Mouse (Mus musculus): ENCODE measurements around the gene Ugcg. TPM values are rescaled to one million over a fixed set of nuclear protein-coding genes. Genes with fewer than 3 reads are reported as not detected.

Ugcg gene
- polyA plus RNA-seq, 1 experiment = 24.0 TPM

- Histone ChIP-seq H3ac (ENCODE audit: control insufficient read depth, insufficient read length) (no peak overlapping the region), H3K27me3 (ENCODE audit: control insufficient read depth, insufficient read depth, insufficient read length) (no peaks in the 10 kb centered on the region), H3K36me3 (ENCODE audit: control insufficient read depth, insufficient read depth) (no peaks in the 10 kb centered on the region), H3K4me3 (no peak overlapping the region), H3K4me2 (ENCODE audit: low read depth) (no peak overlapping the region), H3K79me2 (ENCODE audit: control insufficient read depth, insufficient read depth) (no peaks in the 10 kb centered on the region)
- TF ChIP-seq USF1 (IDR thresholded peaks at IDR 0.05; ENCODE audit: low read depth) = no peak
- no peak for TF ChIP-seq MAX (IDR thresholded peaks at IDR 0.05; ENCODE audit: low read depth)
- no peak for TF ChIP-seq MYOD1 (IDR thresholded peaks at IDR 0.05; ENCODE audit: control insufficient read depth in 1 of 3, insufficient read length in 2 of 3, low read depth in 2 of 3)
- TF ChIP-seq SRF (IDR thresholded peaks at IDR 0.05; ENCODE audit: control insufficient read depth, insufficient read length, low read depth) = no peak
- no peak for TF ChIP-seq CEBPB (IDR thresholded peaks at IDR 0.05; ENCODE audit: insufficient read depth, poor library complexity, severe bottlenecking)
- TF ChIP-seq TCF12 (IDR thresholded peaks at IDR 0.05; ENCODE audit: insufficient read depth, poor library complexity, severe bottlenecking) = no peak
- no peak for TF ChIP-seq REST (IDR thresholded peaks at IDR 0.05; ENCODE audit: insufficient read depth, insufficient read length)
- TF ChIP-seq POLR2A (IDR thresholded peaks at IDR 0.05; ENCODE audit: insufficient read length, low read depth) = no peak
- TF ChIP-seq MYOG (IDR thresholded peaks at IDR 0.05; ENCODE audit: control insufficient read depth in 1 of 3, insufficient read depth in 1 of 3, insufficient read length in 2 of 3, low read depth in 2 of 3) = no peak
- no peak for TF ChIP-seq E2F4 (IDR thresholded peaks at IDR 0.05; ENCODE audit: insufficient read depth)
- no peak for TF ChIP-seq TCF3 (IDR thresholded peaks at IDR 0.05; ENCODE audit: insufficient read length, low read depth)
- TF ChIP-seq POLR2AphosphoS2 (IDR thresholded peaks at IDR 0.05; ENCODE audit: insufficient read length, low read depth) = no peak
Observed at GRCm38 (mm10) chr4:59156897-59157592, 32.0 kb upstream of the Ugcg start.

- H3K4me2 ChIP-seq (ENCODE audit: low read depth) = no peak overlapping the region
- no peak for TF ChIP-seq E2F4 (IDR thresholded peaks at IDR 0.05; ENCODE audit: insufficient read depth)
- no peak for TF ChIP-seq SRF (IDR thresholded peaks at IDR 0.05; ENCODE audit: control insufficient read depth, insufficient read length, low read depth)
- TF ChIP-seq MYOG (IDR thresholded peaks at IDR 0.05; ENCODE audit: control insufficient read depth in 1 of 3, insufficient read depth in 1 of 3, insufficient read length in 2 of 3, low read depth in 2 of 3) = no peak
- no peak for TF ChIP-seq TCF12 (IDR thresholded peaks at IDR 0.05; ENCODE audit: insufficient read depth, poor library complexity, severe bottlenecking)
- no peak for TF ChIP-seq MYOD1 (IDR thresholded peaks at IDR 0.05; ENCODE audit: control insufficient read depth in 1 of 3, insufficient read length in 2 of 3, low read depth in 2 of 3)
- no peak for TF ChIP-seq POLR2AphosphoS2 (IDR thresholded peaks at IDR 0.05; ENCODE audit: insufficient read length, low read depth)
- no peak for TF ChIP-seq TCF3 (IDR thresholded peaks at IDR 0.05; ENCODE audit: insufficient read length, low read depth)
- TF ChIP-seq CEBPB (IDR thresholded peaks at IDR 0.05; ENCODE audit: insufficient read depth, poor library complexity, severe bottlenecking) = no peak
- TF ChIP-seq POLR2A (IDR thresholded peaks at IDR 0.05; ENCODE audit: insufficient read length, low read depth) = no peak
- no peak for TF ChIP-seq USF1 (IDR thresholded peaks at IDR 0.05; ENCODE audit: low read depth)
- TF ChIP-seq REST (IDR thresholded peaks at IDR 0.05; ENCODE audit: insufficient read depth, insufficient read length) = no peak
- no peak for TF ChIP-seq MAX (IDR thresholded peaks at IDR 0.05; ENCODE audit: low read depth)
- H3ac ChIP-seq (ENCODE audit: control insufficient read depth, insufficient read length) = no peak overlapping the region
- H3K4me3 ChIP-seq = no peak overlapping the region
- no peaks in the 10 kb centered on the region for H3K36me3 ChIP-seq (ENCODE audit: control insufficient read depth, insufficient read depth)
- H3K79me2 ChIP-seq (ENCODE audit: control insufficient read depth, insufficient read depth) = no peaks in the 10 kb centered on the region
- H3K27me3 ChIP-seq (ENCODE audit: control insufficient read depth, insufficient read depth, insufficient read length) = no peaks in the 10 kb centered on the region
Observed at GRCm38 (mm10) chr4:59157654-59158053, 31.4 kb upstream of the Ugcg start.

- no peak overlapping the region for H3K4me2 ChIP-seq (ENCODE audit: low read depth)
- H3K27me3 ChIP-seq (ENCODE audit: control insufficient read depth, insufficient read depth, insufficient read length) = no peaks in the 10 kb centered on the region
- H3ac ChIP-seq (ENCODE audit: control insufficient read depth, insufficient read length) = no peak overlapping the region
- no peak overlapping the region for H3K4me3 ChIP-seq
- H3K79me2 ChIP-seq (ENCODE audit: control insufficient read depth, insufficient read depth) = no peaks in the 10 kb centered on the region
- H3K36me3 ChIP-seq (ENCODE audit: control insufficient read depth, insufficient read depth) = no peaks in the 10 kb centered on the region
- no peak for TF ChIP-seq CEBPB (IDR thresholded peaks at IDR 0.05; ENCODE audit: insufficient read depth, poor library complexity, severe bottlenecking)
- TF ChIP-seq MAX (IDR thresholded peaks at IDR 0.05; ENCODE audit: low read depth) = no peak
- TF ChIP-seq MYOD1 (IDR thresholded peaks at IDR 0.05; ENCODE audit: control insufficient read depth in 1 of 3, insufficient read length in 2 of 3, low read depth in 2 of 3) = no peak
- no peak for TF ChIP-seq TCF12 (IDR thresholded peaks at IDR 0.05; ENCODE audit: insufficient read depth, poor library complexity, severe bottlenecking)
- TF ChIP-seq POLR2A (IDR thresholded peaks at IDR 0.05; ENCODE audit: insufficient read length, low read depth) = no peak
- no peak for TF ChIP-seq MYOG (IDR thresholded peaks at IDR 0.05; ENCODE audit: control insufficient read depth in 1 of 3, insufficient read depth in 1 of 3, insufficient read length in 2 of 3, low read depth in 2 of 3)
- no peak for TF ChIP-seq SRF (IDR thresholded peaks at IDR 0.05; ENCODE audit: control insufficient read depth, insufficient read length, low read depth)
Observed at GRCm38 (mm10) chr4:59160289-59160688, 28.8 kb upstream of the Ugcg start.

- TF ChIP-seq E2F4 (IDR thresholded peaks at IDR 0.05; ENCODE audit: insufficient read depth) (no peak), CEBPB (IDR thresholded peaks at IDR 0.05; ENCODE audit: insufficient read depth, poor library complexity, severe bottlenecking) (no peak), USF1 (IDR thresholded peaks at IDR 0.05; ENCODE audit: low read depth) (no peak), TCF3 (IDR thresholded peaks at IDR 0.05; ENCODE audit: insufficient read length, low read depth) (no peak), SRF (IDR thresholded peaks at IDR 0.05; ENCODE audit: control insufficient read depth, insufficient read length, low read depth) (no peak), POLR2A (IDR thresholded peaks at IDR 0.05; ENCODE audit: insufficient read length, low read depth) (no peak), TCF12 (IDR thresholded peaks at IDR 0.05; ENCODE audit: insufficient read depth, poor library complexity, severe bottlenecking) (no peak), REST (IDR thresholded peaks at IDR 0.05; ENCODE audit: insufficient read depth, insufficient read length) (no peak), MYOG (IDR thresholded peaks at IDR 0.05; ENCODE audit: control insufficient read depth in 1 of 3, insufficient read depth in 1 of 3, insufficient read length in 2 of 3, low read depth in 2 of 3) (no peak), POLR2AphosphoS2 (IDR thresholded peaks at IDR 0.05; ENCODE audit: insufficient read length, low read depth) (no peak), MAX (IDR thresholded peaks at IDR 0.05; ENCODE audit: low read depth) (no peak), MYOD1 (IDR thresholded peaks at IDR 0.05; ENCODE audit: control insufficient read depth in 1 of 3, insufficient read length in 2 of 3, low read depth in 2 of 3) (no peak)
- Histone ChIP-seq H3K79me2 (ENCODE audit: control insufficient read depth, insufficient read depth) (no peaks in the 10 kb centered on the region), H3K4me3 (no peak overlapping the region), H3K4me2 (ENCODE audit: low read depth) (no peak overlapping the region), H3K27me3 (ENCODE audit: control insufficient read depth, insufficient read depth, insufficient read length) (no peaks in the 10 kb centered on the region), H3ac (ENCODE audit: control insufficient read depth, insufficient read length) (no peak overlapping the region), H3K36me3 (ENCODE audit: control insufficient read depth, insufficient read depth) (no peaks in the 10 kb centered on the region)
Observed at GRCm38 (mm10) chr4:59160959-59161670, 27.9 kb upstream of the Ugcg start.

Data from myocyte (in vitro differentiated cells).